Mouse (Mus musculus) kidney, adult 2 months (tissue): ENCODE data around the gene Tln2.

Source experiments
- CTCF ChIP-seq: fragments of 200-500 bp; conservative IDR thresholded peaks from 2 replicates; pipeline ENCODE4 v1.5.1; 2011; ENCODE audit warnings: low read depth, mild to moderate bottlenecking, control low read depth, low read length, moderate library complexity, mixed read lengths; ENCODE audit not compliant: insufficient read depth, insufficient read length
- POLR2A ChIP-seq: fragments of 200-500 bp; IDR thresholded peaks from one replicate; pipeline ENCODE4 v1.6.1; 2011; ENCODE audit warnings: low read depth, low read length, control low read depth

DNA sequence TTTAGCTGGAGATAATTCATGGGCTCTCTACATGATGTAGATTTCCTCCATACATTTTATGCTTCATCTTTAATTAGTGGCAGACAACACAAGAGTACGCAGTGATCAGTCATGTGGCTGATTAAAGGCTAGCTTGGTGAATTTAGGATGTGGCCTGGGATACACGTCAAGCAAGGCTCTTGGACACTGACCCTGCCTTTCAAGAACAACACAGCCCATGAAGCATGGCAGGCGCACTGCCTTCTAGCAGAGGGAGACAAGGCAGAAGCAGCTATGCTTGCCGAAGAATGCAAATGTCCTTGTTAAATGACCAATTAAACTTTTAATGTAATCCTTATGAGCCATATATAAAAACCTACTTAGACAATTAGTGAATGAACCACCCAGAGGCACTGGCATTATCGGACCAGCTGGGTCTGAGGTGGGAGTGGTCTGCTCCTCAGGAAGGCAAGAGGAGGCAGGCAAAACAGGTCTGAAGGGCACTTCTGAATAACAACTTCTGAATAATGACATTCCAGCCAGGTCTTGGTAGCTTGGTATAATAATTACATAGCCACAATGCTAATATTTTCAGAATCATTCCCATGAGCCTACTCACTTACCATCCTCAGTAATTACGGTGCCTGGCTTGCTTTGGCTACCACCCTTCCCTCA lies 262.1 kb downstream of the Tln2 start:
- TF ChIP-seq CTCF (no peak), POLR2A (no peak)
